Mouse (Mus musculus) stomach, embryonic 14.5 days (tissue): ENCODE data around the gene Dnajb6. TPM values are rescaled to one million over a fixed set of nuclear protein-coding genes. Genes with fewer than 3 reads are reported as not detected.
"Not testable (repeated sequence)": the region's sequence is repeated elsewhere in the genome, so short reads cannot be mapped to it uniquely, and the experiment has no call there.

Experiments
- ATAC-seq: fragments of 200-750 bp; cut with Nextera tagmentation; 2 replicates; pipeline ENCODE4 v1.8.0; 2017; ENCODE audit warnings: low read depth, moderate TSS enrichment; ENCODE audit not compliant: insufficient number of reproducible peaks, insufficient read depth, low FRiP score
- H3K27ac ChIP-seq: fragments of 300-500 bp; sonication (generic); 2 replicates; pipeline ENCODE4 v1.5.1; 2014; ENCODE audit warnings: mild to moderate bottlenecking, low read length, moderate library complexity, mixed read lengths
- H3K27me3 ChIP-seq: fragments of 300-500 bp; sonication (generic); 2 replicates; pipeline ENCODE4 v1.6.1; 2014; ENCODE audit warnings: low read length, control low read depth, mixed read lengths; ENCODE audit not compliant: control insufficient read depth, insufficient read depth
- H3K36me3 ChIP-seq: fragments of 300-500 bp; sonication (generic); 2 replicates; pipeline ENCODE4 v1.6.1; 2014; ENCODE audit warnings: mild to moderate bottlenecking, control low read depth, low read length, moderate library complexity, mixed read lengths; ENCODE audit not compliant: control insufficient read depth, insufficient read depth
- H3K4me1 ChIP-seq: fragments of 300-500 bp; sonication (generic); 2 replicates; pipeline ENCODE4 v1.6.1; 2014; ENCODE audit warnings: low read length, control low read depth, mixed read lengths; ENCODE audit not compliant: control insufficient read depth, insufficient read depth
- H3K4me2 ChIP-seq: fragments of 300-500 bp; sonication (generic); replicated peaks from 2 replicates; pipeline ENCODE4 v1.6.1; 2014; ENCODE audit warnings: low read depth, low read length, control low read depth
- H3K4me3 ChIP-seq: fragments of 300-500 bp; sonication (generic); 2 replicates; pipeline ENCODE4 v1.5.1; 2014; ENCODE audit warnings: low read depth, low read length, control low read depth
- H3K9ac ChIP-seq: fragments of 300-500 bp; sonication (generic); replicated peaks from 2 replicates; pipeline ENCODE4 v1.6.1; 2014; ENCODE audit warnings: low read depth, mild to moderate bottlenecking, control low read depth, low read length, moderate library complexity, mixed read lengths
- H3K9me3 ChIP-seq: fragments of 300-500 bp; sonication (generic); 2 replicates; pipeline ENCODE4 v1.6.1; 2016; ENCODE audit warnings: low read depth, low read length, control low read depth; ENCODE audit not compliant: control insufficient read depth
- WGBS: fragments of 180-500 bp; shearing (Covaris S2); extraction: QIAGEN DNeasy Blood & Tissue Kit; methylation state at CpG from one replicate; pipeline ENCODE4 v1.1.7; 2014; 5-methylcytosine and 5-hydroxymethylcytosine counted together
- polyA plus RNA-seq: library from polyadenylated mRNA; unstranded; fragments of >200 nt; fragmentation: Nextera tagmentation; extraction: Ambion mirVana; gene quantifications from 2 replicates; pipeline ENCODE4 v1.2.1, GENCODE M21; 2014

Dnajb6 gene
- polyA plus RNA-seq, 1 experiment from 2014 or later, result 128 TPM

DNA sequence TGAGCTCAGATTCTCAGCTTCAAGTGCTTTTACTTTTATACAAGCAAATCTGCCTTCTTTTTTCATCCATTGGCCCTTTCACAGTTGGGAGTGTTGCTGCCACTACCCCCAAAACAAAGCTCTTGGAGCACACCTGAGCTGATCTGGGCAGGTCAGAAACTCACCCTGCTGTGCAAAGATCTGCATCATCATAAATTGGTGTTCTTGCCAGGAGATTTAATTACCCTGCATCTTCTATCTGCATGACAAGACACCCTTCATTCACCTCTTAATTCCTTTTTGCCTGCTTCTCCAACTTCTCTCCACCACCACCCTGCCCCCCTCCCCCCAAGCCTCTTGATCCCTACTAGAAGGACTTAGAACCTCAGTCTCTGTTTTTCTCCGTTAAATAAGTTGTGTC lies 14.3 kb upstream of the Dnajb6 start:
- no peak overlapping the region for H3K9ac ChIP-seq
- H3K36me3 ChIP-seq, result no peaks in the 10 kb centered on the region
- no peaks in the 10 kb centered on the region for H3K27me3 ChIP-seq
- H3K9me3 ChIP-seq, result no peaks in the 10 kb centered on the region
- no peak for ATAC-seq
- no peak overlapping the region for H3K4me2 ChIP-seq
- no peak overlapping the region for H3K27ac ChIP-seq
- WGBS, result 23% methylated on average over 1 of the region's 1 CpGs
- H3K4me3 ChIP-seq, result no peak overlapping the region
- no peaks in the 10 kb centered on the region for H3K4me1 ChIP-seq

DNA sequence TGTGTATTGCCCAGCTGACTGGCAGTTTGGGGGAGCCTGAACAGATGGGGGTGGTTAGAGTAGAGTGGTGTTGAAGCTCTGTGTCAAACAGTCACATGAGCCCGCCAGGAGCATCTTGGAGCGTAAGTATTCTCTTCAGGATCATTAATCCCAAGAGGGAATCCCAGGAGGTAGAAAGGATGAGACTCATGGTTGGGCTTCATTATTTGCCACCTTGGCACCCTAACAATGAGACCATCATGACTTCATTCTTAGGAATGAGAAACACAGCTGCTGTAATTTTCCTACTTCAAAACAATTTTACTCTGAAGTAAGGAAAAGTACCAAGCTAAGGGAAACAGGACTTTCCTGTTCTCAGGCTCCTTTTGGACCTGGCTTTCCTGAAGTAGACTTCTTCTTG lies 10.1 kb upstream of the Dnajb6 start:
- H3K36me3 ChIP-seq, result no peaks in the 10 kb centered on the region
- 86% methylated on average over 2 of the region's 2 CpGs for WGBS
- no peaks in the 10 kb centered on the region for H3K27me3 ChIP-seq
- H3K9ac ChIP-seq, result no peak overlapping the region
- no peak for ATAC-seq
- H3K27ac ChIP-seq, result no peak overlapping the region
- H3K4me2 ChIP-seq, result no peak overlapping the region
- no peak overlapping the region for H3K4me3 ChIP-seq
- H3K4me1 ChIP-seq, result no peaks in the 10 kb centered on the region
- no peaks in the 10 kb centered on the region for H3K9me3 ChIP-seq

DNA sequence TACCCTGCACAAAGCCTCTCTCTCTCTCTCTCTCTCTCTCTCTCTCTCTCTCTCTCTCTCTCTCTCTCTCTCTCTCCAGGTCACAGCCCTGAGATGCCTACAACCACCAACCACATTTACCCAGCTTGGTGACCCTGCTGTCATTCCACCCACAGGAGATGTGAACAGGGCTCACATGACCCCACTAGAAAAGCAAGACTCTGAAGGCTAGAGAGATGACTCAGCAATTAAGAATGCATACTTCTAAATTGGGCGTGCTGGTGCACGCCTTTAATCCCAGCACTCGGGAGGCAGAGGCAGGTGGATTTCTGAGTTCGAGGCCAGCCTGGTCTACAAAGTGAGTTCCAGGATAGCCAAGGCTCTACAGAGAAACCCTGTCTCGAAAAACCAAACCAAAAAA lies 9.4 kb upstream of the Dnajb6 start:
- H3K9me3 ChIP-seq, H3K27me3 ChIP-seq, H3K4me2 ChIP-seq, H3K9ac ChIP-seq, H3K36me3 ChIP-seq, ATAC-seq, H3K4me1 ChIP-seq, H3K27ac ChIP-seq, H3K4me3 ChIP-seq: not testable (repeated sequence)
- WGBS, result 79% methylated on average over 5 of the region's 5 CpGs

- WGBS, result 45% methylated on average over 6 of the region's 6 CpGs
- H3K27me3 ChIP-seq, result no peaks in the 10 kb centered on the region
- H3K4me2 ChIP-seq, result peak overlapping the region; percentile 72
- no peak for ATAC-seq
- H3K4me1 ChIP-seq, result peaks cover 9% of the 10 kb centered on the region; the same call in 1 of the 2 replicates
- no peaks in the 10 kb centered on the region for H3K9me3 ChIP-seq
- no peaks in the 10 kb centered on the region for H3K36me3 ChIP-seq
- H3K27ac ChIP-seq, result peak overlapping the region; percentile 98
- H3K9ac ChIP-seq, result peak overlapping the region; percentile 94
- H3K4me3 ChIP-seq, result peak overlapping the region; percentile 94
These were observed 517 bp upstream of the Dnajb6 start for GRCm38 (mm10) chr5:29734831-29735510.

- Histone ChIP-seq H3K4me3 (peak overlapping the region; percentile 94), H3K4me2 (peak overlapping the region; percentile 72), H3K27ac (peak overlapping the region; percentile 98), H3K9ac (peak overlapping the region; percentile 94), H3K9me3 (no peaks in the 10 kb centered on the region), H3K4me1 (peaks cover 9% of the 10 kb centered on the region; the same call in 1 of the 2 replicates), H3K27me3 (no peaks in the 10 kb centered on the region), H3K36me3 (no peaks in the 10 kb centered on the region)
- ATAC-seq, result peak; percentile 50
- under 1% methylated on average over 48 of the region's 48 CpGs for WGBS
These were observed 799 bp downstream of the Dnajb6 start for GRCm38 (mm10) chr5:29736073-29736900.

- peaks cover 9% of the 10 kb centered on the region; the same call in 1 of the 2 replicates for H3K4me1 ChIP-seq
- H3K27ac ChIP-seq, result no peak overlapping the region
- WGBS, result 53% methylated on average over 9 of the region's 9 CpGs
These were observed 1.5 kb downstream of the Dnajb6 start for GRCm38 (mm10) chr5:29736942-29737341.

GRCm38 (mm10) chr5:29737471-29737870 lies 2.0 kb downstream of the Dnajb6 start:
- no peak for ATAC-seq
- H3K27ac ChIP-seq, result no peak overlapping the region
- peaks cover 2% of the 10 kb centered on the region; the same call in 1 of the 2 replicates for H3K36me3 ChIP-seq
- no peaks in the 10 kb centered on the region for H3K9me3 ChIP-seq
- H3K4me3 ChIP-seq, result peak overlapping the region; percentile 94; the same call in 1 of the 2 replicates
- H3K9ac ChIP-seq, result no peak overlapping the region
- no peaks in the 10 kb centered on the region for H3K27me3 ChIP-seq
- peak overlapping the region; percentile 72 for H3K4me2 ChIP-seq
- WGBS, result 93% methylated on average over 5 of the region's 5 CpGs
- peaks cover 9% of the 10 kb centered on the region; the same call in 1 of the 2 replicates for H3K4me1 ChIP-seq

More at GRCm38 (mm10) chr5:29736942-29737341, 1.5 kb downstream of the Dnajb6 start:
- H3K36me3 ChIP-seq, result no peaks in the 10 kb centered on the region
- no peaks in the 10 kb centered on the region for H3K9me3 ChIP-seq
- H3K4me2 ChIP-seq, result peak overlapping the region; percentile 72
- peak overlapping the region; percentile 41 for H3K9ac ChIP-seq
- peak overlapping the region; percentile 94 for H3K4me3 ChIP-seq
- H3K27me3 ChIP-seq, result no peaks in the 10 kb centered on the region
- no peak for ATAC-seq

DNA sequence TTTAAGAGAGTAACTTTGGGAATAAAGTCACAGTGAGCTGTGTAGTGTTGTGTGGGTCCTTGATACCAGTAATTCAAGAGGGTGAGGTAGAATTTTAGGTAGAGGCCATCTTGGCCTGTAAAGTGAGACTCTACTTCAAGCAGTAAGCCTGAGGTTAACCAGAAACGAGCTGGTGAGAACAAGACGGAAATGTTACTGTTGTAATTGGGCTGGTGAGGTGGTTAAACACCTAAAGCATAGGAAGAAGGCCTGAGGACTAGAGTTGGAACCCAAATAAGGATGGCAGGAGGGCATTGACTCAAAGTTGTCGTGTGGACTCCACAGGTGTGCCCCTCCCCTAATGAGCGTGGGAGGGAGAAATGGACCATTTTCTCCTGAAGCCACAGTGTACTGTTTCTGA lies 2.6 kb downstream of the Dnajb6 start:
- no peak for ATAC-seq
- 85% methylated on average over 4 of the region's 4 CpGs for WGBS
- Histone ChIP-seq H3K36me3 (peaks cover 4% of the 10 kb centered on the region; the same call in 1 of the 2 replicates), H3K27ac (no peak overlapping the region), H3K4me3 (no peak overlapping the region), H3K27me3 (no peaks in the 10 kb centered on the region), H3K4me1 (peaks cover 9% of the 10 kb centered on the region; the same call in 1 of the 2 replicates), H3K9ac (no peak overlapping the region), H3K9me3 (no peaks in the 10 kb centered on the region), H3K4me2 (no peak overlapping the region)
